Mouse (Mus musculus) common myeloid progenitor, adult 5-6 weeks (primary cell): ENCODE measurements around the gene Prrc2c. TPM values are rescaled to one million over a fixed set of nuclear protein-coding genes. Genes with fewer than 3 reads are reported as not detected.
"Not testable (repeated sequence)": the region's sequence is repeated elsewhere in the genome, so short reads cannot be mapped to it uniquely, and the experiment has no call there.

Experiments
- ATAC-seq: replicated peaks from 2 replicates; pipeline ENCODE4 v1.8.0; 2016; ENCODE audit warnings: low read depth, mild to moderate bottlenecking, moderate TSS enrichment, inconsistent platforms; ENCODE audit not compliant: poor library complexity, severe bottlenecking
- total RNA-seq: library from RNA; stranded (forward); fragments of 200-1000, 187-1606 nt; gene quantifications from 2 replicates; pipeline ENCODE4 v1.2.3, GENCODE M21; 2017

Gene Prrc2c
- total RNA-seq, 1 experiment from 2014 or later, result 253 TPM

GRCm38 (mm10) chr1:162697866-162698265 is 42.5 kb downstream of the Prrc2c start:
- no peak for ATAC-seq

- ATAC-seq, result no peak
These were observed 46.6 kb downstream of the Prrc2c start for GRCm38 (mm10) chr1:162693721-162694120.

GRCm38 (mm10) chr1:162665486-162666174 is 74.7 kb downstream of the Prrc2c start:
- ATAC-seq, result peak; percentile 48

GRCm38 (mm10) chr1:162664826-162665475 is 75.4 kb downstream of the Prrc2c start:
- peak; percentile 96 for ATAC-seq

GRCm38 (mm10) chr1:162660276-162660860 is 80.0 kb downstream of the Prrc2c start:
- no peak for ATAC-seq

- no peak for ATAC-seq
These were observed 82.2 kb downstream of the Prrc2c start, which contains the start of gene Myocos for GRCm38 (mm10) chr1:162658119-162658518. Myocos (minus strand) TSS chr1:162658219.

GRCm38 (mm10) chr1:162648416-162648815 is 91.9 kb downstream of the Prrc2c start:
- ATAC-seq, result no peak

- ATAC-seq, result peak; percentile 71
These were observed 94.2 kb downstream of the Prrc2c start for GRCm38 (mm10) chr1:162646083-162646686.

GRCm38 (mm10) chr1:162643752-162644151 is 96.6 kb downstream of the Prrc2c start:
- ATAC-seq, result no peak

GRCm38 (mm10) chr1:162642591-162642990 is 97.8 kb downstream of the Prrc2c start:
- ATAC-seq, result no peak

- ATAC-seq, result no peak
These were observed 100.5 kb downstream of the Prrc2c start for GRCm38 (mm10) chr1:162639861-162640260.

GRCm38 (mm10) chr1:162639051-162639750 is 101.2 kb downstream of the Prrc2c start, which contains the start of gene Myoc:
Myoc (plus strand) TSS chr1:162639155.
- ATAC-seq, result no peak

- ATAC-seq, result no peak
These were observed 101.8 kb downstream of the Prrc2c start for GRCm38 (mm10) chr1:162638535-162638934.

- ATAC-seq, result no peak
These were observed 103.8 kb downstream of the Prrc2c start for GRCm38 (mm10) chr1:162636516-162636915.

- not testable (repeated sequence) for ATAC-seq
These were observed 104.9 kb downstream of the Prrc2c start for GRCm38 (mm10) chr1:162635291-162635931.

- ATAC-seq, result not testable (repeated sequence)
These were observed 112.0 kb downstream of the Prrc2c start for GRCm38 (mm10) chr1:162628326-162628725.

- ATAC-seq, result not testable (repeated sequence)
These were observed 112.5 kb downstream of the Prrc2c start for GRCm38 (mm10) chr1:162627821-162628220.

- peak; percentile 98 for ATAC-seq
These were observed 115.1 kb downstream of the Prrc2c start for GRCm38 (mm10) chr1:162625229-162625628.

- no peak for ATAC-seq
These were observed 116.5 kb downstream of the Prrc2c start for GRCm38 (mm10) chr1:162623895-162624294.
